Mouse (Mus musculus) ZHBTc4 (cell line): Measurements from ENCODE around the gene Gdpd5.
A peak's percentile ranks its signal among the peaks of the same experiment; 100 is the strongest.

ENCODE experiments used
- DNase-seq: peaks from one replicate; pipeline ENCODE4 v3.0.0-alpha.2; 2011; ENCODE audit warnings: low read depth, low spot score

Gdpd5 gene

DNA sequence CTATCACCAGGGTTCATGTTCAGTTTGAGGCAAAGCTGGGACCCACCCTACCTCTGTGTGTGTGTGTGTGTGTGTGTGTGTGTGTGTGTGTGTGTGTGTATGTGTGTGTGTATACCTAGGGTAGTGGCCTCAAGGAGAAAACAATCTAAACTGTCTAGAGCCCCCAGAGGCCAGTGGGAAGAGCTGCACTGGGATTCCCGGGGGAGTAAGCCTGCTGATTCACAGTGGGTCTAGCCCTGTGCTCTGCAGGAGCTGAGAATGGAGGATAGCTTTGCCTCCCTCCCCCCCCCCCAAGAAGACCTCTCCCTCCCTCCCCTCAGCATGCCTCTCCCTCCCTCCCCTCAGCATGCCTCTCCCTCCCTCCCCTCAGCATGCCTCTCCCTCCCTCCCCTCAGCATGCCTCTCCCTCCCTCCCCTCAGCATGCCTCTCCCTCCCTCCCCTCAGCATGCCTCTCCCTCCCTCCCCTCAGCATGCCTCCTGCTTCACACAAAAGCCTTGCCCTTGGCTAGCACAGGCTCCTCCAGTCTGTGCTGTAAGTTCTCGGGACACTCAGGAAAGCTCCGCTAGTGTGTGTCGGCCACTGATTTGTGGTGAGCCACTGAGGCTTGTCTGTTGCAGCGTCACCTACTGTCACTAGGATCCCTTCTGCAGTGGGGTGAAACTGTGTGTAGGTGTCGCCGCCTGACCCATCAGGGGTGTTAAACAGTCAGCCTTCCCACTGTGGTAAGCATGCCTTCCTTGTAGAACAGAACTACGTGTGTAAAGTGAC lies 24.4 kb downstream of the Gdpd5 start:
- DNase-seq: peak; percentile 76

DNA sequence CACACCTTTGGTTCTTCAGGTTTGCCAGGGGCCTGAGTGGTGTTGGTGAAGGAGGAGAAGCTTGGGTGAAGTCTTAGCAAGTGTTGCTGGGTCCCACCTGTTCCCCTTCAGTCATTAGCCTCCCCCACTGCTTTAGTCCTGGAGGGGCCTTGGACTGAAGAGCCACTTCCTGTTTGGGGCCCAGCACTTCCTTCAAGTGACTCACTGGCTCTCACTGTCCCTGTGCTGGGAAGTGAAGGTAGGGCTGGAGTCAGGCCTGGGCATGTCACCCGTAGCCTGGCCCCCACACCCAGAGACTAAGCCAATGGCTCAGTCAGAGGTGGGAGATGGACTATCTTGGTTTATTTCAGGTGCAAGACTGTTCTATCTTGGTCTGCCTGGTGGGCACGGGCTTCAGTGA lies 26.4 kb downstream of the Gdpd5 start:
- no peak for DNase-seq

DNA sequence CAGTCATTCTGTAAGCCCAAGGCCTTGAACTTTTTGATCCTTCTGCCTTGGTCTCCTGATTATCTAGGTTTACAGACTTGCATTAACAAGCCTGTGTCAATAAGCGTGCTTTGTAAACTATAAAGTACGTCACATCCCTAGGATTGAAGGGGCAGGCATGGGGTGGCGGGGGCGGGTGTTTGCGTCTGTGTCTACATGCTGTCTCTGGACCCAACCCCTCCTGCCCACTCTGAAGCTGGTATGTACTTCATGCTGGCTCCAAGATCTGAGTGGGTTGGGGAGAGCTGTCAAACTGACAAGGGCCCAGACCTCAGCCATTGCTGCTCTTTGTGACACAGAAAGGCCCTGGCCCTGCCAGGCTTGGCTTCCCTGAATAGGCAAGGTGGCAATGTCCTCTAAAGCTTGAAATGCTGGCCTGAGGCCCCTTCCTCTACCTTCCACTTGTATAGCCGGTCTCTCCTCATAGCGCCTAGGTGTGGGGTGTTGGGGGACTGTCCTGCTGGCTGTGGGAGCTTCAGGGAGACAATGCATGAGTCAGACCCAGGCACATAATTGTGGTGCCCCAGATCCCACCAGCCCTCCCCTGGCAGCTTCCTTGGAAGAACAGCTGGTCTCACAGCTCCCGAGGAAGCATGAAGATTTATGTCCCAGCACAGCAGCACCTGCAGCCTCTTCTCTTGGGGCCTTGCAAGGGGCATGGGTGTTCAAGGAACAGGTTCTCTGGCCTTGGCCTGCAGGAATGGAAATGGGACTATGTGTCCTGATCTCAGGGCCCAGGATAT lies 28.4 kb downstream of the Gdpd5 start:
- DNase-seq: no peak

DNA sequence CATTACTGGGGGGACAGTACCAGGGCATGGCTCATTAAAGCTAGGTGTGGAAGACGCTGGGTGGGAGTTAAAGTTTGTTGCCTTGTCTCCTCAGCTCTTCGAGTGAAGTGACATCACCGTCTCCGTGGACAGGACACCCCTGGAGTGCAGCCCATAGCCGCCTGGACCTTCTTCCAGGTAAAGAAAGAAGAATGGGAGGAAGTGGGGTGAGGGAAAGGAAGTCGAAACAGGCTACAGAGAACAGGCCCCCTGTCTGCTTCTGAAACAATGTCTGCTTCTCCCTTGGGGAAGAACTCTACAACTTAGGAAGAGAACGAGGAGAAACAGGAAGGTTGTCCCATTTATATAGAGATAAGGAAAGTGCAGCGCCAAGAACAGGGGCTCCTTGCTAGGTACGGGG lies 29.1 kb downstream of the Gdpd5 start:
- DNase-seq: no peak

DNA sequence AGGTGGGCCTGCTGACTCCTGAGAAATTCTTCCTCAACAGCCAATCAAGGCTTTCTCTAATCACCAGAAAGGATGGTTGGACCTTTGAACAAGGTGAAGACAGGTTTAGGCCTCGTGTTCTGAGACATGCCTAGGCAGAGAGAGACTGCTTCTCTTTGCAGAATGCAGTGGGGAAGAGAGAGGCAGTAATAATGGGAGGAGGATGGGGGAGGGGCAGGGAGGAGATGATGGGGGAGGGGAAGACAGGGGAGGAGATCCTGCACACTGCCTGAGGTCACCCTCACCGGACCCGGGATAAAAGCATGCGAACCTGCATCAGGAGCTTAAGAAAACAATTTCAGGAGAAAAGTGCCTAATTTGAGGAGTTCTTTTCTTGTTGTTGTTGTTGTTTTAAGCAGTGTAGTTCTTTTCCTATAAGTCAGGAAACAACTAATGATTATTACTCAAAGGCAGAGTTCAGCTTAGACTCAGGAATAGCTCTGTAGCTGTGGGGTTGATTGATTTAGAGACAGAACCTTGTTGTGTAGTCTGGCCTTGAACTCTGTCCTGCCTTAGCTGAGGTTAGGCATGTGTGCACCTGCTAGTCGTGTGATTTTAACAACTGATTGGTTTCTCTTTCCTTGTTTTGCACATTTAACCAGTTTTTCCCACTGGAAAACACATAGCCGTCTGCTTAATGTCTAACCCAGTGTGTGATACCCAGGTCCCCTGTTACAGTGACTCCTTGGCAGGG lies 30.0 kb downstream of the Gdpd5 start:
- peak; percentile 51 for DNase-seq

DNA sequence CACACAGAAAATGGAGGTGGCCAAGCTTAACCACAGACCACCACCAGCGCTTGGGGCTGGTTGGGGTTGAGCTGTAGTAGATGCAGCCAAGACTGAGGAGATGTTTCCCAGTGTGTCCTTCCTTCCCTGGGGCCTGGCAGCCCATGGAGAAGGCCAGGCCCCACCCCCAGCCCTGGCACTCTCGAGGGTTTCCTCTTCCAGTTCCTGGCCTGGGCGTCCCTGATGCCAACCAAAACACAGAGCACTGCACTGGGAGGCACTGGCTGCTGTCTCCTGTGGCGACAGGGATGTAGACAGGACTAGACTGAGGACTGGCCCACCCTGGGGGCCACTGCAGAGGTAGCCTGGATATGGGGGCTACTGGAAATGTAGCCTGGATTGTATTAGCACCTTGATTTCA lies 33.8 kb downstream of the Gdpd5 start:
- no peak for DNase-seq

DNA sequence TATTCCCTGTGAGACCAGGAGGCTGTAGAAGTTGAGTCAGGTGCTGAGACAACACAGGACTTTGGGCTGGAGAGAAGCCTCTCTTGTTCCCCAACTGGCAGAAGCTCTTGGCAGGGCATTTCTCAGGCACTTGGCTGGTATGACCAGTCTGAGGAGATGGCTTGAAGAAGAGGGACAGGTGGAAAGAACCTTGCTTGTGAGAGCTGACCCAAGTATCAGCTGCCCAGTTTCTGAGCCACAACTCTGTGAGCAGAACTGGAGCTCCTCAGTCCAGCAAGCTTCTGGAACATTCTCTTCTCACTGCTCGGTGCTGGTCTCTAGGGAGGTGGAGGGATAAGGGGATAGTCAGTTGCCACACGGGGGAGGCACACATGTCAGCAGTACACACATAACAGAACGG lies 38.1 kb downstream of the Gdpd5 start:
- DNase-seq: no peak

DNA sequence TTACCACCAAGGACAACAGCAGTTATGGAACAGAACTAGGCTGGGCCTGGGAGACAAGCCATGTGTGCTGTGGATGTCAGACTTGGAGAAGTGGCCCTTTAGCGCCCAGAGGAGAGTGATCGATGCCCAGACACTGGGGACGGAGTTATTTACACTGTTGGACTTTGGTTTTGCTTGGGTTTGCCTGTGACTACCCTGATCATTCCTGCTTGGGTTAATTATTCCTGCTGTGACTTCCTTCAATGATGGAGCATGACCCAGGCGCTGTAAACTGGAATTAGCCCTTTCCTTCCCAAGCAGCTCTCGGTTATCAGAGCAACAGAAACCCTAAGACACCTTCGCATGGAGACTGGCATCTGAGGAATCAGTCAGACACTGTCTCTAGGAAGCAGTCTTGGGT lies 39.8 kb downstream of the Gdpd5 start:
- no peak for DNase-seq

DNA sequence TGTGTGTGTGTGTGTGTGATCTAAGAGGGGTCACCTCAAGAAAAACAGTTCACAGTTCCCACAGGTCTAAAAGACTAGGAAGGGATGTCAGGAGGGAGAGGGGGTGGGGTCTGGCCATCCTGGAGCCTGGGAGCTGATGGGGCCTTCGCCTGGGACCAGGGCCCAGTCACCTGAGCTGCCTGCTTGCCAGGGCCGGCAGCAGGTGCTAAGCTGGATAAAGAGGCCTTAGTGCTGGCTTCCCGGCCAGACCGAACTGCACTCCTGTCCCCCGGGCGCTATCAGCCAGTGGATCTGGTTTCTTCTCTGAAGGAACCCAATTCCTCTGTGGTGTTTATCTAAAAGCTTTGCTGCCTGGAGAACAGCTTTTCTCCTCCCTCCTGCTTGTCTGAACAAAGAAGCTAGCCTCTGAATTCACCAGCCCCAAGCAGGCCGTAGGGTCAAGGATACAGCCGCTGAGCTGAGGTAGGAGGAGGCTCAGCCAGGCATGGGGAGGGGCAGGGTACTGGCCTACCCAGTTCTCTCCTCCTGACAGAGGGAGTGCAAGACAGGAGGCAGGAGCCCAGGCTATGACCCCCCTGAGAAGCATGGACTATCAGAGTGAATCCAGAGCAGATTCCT lies 43.4 kb downstream of the Gdpd5 start:
- DNase-seq: no peak

DNA sequence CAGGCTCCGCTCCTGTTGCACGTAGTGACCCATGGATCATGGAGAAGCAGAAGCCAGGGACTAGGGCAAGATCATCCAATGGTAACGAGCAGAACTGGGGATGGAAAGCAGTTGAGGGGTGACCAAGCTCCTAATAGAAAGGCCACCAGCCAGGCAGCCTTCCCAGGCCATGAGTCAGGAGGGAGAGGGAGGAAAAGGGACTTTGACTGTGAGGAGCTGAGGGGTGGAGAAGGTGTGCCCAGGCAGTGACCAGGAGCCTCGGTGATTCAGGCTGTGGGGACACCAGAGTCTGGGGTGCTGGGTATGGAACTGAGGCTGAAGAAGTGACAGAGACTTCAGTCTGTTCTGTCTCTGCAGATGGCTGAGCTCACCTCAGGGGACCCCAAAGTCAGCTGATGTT lies 44.5 kb downstream of the Gdpd5 start:
- no peak for DNase-seq

DNA sequence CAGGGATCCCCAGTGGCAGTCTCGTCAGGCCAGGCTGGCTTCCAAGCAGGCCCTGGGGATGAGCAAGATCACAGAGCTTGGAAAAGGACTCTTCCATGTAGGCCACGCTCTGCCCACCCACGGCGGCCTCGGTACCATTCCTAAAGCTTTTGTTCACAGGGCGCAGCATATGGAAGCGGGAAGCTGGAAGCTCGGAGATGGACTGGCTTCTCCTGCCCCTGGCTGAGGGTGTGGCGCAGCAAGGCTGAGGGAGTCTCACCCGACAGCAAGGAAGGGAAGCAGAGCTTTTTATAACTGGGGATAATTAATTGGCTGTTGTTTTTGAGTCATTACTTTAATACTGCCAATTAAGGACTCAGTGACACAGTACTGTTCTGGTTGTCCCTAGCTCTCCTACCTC lies 45.8 kb downstream of the Gdpd5 start:
- DNase-seq: no peak

DNA sequence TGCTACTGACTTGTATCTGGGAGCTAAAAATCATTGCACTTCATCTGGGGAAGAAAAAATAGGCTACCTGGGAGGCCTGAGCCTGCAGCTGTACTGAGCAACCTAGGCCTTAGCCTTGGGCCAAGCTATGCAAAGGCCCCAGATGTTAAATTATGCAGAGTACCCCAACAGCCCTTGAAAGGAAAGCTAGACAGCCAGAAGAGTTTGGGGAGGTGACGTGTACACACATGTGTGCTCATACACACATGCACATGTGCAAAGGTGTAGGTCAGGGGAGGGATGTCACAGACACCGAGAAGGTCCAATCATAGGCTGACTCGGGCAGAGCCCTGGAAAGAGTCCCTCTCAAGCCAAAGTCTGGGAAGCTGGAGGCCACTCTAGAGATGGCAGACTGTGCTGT lies 46.8 kb downstream of the Gdpd5 start:
- DNase-seq: no peak

DNA sequence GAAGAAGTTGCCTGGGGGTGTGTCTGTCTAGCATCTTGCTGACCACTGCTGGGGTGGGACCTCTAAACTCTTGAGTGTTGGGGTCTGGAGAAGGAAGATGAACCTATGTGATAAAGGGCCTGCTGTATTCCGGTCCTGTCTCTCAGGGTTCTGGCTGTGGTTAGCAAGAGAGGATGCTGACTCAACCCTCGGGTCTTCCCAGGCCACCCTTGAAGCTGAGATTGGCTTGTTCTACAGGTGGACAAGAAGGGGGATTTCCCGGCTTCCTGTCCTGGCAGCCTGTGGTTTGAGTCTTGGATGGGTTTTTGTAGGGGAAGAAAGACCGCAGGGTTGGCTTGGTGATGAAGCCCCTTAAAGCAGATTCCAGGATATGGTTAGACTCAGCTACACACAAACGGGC lies 47.6 kb downstream of the Gdpd5 start:
- no peak for DNase-seq

DNA sequence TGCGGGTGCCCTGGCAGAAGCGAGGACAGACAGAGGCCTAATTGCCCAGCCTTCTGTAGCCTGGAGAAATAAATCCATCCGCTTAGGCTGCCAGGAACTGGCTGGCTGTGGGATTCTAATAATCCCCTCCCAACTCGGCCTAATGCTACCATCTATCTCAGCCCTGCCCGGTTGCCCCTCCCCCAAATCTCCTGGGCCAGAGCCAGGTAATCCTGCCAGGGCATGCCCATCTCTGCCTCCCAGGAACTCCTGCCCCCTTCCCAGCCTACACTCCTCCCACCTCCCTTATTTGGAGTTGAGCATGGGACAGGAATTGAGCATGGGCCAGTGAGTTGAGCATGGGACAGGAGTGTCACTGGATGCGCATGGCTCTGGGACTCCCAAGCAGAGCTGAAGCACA lies 48.6 kb downstream of the Gdpd5 start:
- DNase-seq: peak; percentile 67

DNA sequence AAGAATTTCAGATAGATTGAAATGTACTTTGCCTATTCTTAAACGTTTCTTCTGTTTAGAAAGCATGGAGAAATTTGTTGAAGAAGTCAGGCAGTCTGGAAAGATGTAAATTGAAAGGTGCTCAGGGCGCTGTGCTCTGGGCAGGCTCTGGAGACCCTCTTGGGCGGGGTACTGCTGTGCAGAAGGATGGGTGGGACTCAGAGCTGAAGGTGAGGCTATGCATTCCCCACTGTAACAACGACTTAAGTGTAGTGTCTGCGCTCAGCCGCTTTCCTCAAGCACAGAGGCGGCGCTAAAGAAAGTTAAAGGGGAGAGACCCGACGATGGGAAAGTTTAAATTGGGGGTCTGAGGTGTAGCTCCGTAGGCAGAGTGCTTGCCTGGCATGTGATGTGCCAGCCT lies 49.0 kb downstream of the Gdpd5 start:
- DNase-seq: peak; percentile 65

DNA sequence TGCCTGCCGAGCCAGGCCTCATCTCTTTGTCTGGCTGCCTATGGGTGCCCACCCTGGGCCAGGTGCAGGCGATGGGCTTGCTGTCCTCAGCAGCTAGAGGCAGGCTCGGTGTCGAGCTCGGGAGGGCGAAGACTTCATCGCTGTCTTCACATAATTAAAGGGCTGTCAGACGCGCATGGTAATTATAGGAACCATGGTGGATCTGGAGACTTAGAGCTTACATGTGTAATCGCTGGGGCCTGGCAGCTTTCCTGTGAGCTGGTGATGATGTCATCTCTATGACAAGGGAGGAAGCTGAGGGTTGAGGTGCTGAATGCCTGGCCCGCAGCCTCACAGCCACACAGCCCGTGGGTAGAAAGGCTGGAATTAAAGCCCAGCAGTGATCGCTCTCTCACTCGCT lies 51.0 kb downstream of the Gdpd5 start:
- no peak for DNase-seq

DNA sequence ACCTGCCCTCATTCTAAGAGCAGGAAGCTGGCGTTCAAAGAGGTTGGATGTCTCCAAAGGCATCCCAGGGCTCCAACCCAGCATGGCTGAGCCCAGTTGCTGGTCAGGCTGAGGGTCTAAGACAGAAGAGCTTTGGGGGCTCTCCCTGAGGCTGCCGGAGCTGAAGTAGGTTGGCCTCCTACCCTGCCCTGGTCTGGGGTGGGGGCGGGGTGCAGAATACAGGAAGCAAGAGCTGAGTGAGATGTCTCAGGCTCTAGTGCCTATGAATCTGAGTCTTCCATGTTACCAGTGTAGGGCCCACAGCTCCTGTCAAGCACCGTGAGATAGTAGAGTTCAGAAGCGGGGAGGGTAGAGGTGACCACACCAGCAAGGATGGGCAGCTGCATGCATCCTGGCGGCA lies 51.6 kb downstream of the Gdpd5 start:
- no peak for DNase-seq

DNA sequence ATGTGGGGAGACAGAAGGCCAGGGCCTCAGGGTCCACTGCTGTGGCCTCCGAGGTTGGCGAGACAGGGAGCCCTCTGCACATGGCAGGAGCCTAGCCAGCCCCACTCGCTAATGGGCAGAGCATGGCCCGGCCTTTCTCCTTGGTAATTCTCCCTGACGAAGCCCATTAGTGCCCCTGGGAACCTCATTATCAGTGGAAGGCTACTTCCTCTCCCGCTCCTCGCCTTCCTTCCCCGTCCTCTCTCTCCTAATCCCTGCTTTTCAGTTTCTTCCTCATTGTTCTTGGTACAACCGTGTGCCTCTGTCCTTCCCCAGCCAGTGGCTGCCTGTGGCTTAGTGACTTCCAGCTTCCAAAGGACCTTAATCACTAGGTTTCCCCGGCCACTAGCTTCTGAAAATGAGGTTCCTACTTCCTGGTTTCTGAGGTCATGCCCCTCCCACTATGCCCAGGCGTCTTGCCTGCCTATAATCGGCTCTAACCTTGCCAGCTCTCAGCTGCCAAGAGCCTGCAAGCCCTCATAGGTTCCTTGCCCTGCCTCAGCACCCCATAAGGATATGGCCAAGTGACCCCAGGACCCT lies 53.5 kb downstream of the Gdpd5 start:
- no peak for DNase-seq

DNA sequence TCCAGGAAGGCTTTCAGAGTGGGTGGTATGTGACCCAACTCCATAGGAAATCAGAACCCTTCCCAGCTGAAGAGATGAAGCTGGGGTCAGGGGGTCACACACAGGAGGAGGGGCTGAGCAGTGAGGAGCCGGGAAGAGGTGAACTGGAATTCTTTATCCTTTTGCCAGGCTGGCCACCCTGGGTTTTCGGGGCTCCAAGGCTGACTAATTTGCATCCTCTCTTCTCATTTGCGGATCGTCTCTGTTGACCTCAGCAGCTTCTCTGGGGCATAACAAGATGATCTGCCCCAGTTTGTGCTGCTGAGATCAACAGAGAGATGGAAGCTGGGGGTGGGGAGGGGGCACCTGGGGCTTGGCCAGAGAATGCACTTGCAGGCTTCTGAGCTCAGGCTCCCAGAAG lies 55.3 kb downstream of the Gdpd5 start:
- no peak for DNase-seq

DNA sequence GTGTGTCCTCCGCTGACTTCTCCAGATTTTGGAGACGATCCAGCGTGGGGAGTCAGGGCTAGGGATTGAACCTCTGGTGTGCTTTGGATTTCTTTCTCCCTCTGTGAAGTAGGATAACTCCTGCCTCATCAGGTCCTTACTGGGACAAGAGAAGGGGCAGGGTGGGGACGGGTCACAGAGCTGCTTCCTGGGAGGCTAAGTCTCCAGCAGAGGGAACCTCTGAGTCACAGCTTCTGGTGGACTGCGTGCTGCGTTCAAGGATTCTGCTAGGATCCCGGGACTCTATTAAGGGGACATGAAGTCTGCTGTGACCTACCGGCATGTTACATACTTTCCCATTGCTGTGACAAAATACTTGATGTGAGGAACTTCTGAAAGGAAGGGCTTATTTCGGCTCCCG lies 57.7 kb downstream of the Gdpd5 start:
- peak; percentile 72 for DNase-seq

DNA sequence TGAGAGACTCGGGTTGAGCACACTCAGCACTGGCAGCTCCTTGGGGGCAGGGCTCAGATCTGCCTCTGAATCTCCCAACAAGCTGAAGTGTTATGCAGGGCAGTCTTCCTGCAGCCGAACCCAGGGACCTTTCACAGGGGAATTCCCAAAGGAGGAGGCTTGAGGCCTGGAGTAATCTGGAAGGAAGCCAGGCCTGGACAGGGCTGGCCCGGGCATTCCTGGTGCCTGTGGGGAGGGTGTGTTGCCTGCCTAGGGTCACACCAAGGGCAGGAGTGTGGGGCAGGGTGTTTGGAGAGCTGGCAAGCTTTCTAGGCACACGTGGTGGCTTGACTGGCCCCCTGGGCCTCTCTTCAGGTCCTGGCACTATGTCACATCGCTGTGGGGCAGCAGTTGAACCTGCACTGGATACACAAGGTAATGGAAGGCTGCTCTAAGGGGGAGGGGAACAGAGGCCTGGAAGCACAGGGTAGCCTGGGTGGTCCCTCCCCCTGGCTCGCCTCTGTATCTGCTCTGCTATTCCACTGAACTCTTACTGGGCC lies 60.4 kb downstream of the Gdpd5 start:
- peak; percentile 57 for DNase-seq

DNA sequence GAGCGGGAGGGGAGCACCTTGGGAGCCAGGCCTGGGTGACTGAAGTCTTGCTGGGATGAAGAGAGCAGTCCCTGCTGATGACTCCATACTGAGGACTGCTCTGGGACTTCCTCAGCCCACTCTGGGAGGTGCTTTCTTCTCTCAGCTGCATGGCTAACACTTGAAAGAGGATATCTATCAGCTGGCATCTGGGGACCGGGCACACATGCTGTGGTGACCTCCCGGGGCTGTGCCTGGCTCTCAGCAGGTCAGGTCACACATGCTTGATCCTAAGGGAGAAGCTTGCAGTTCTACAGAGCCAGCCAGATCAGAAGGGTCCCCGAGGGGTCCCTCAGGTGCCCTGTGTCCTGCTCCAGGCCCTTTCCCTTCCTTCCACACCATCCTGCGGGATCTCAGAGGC lies 62.0 kb downstream of the Gdpd5 start:
- DNase-seq: no peak
